Mouse (Mus musculus) left cerebral cortex, postnatal 25 days (tissue): ENCODE measurements around the gene Gm42791. TPM values are rescaled to one million over a fixed set of nuclear protein-coding genes. Genes with fewer than 3 reads are reported as not detected.
A peak's percentile ranks its signal among the peaks of the same experiment; 100 is the strongest.

Experiments
- DNase-seq, 2 experiments: peaks; one replicate each; pipeline ENCODE4 v3.0.0; 2022; ENCODE audit warnings: low spot score in 2 of 2, mixed read lengths in 1 of 2
- intact Hi-C: fragments of 180-260 bp; cut with DNase I; formaldehyde crosslinking; loops from one replicate; pipeline ENCODE4 v1.15.1; 2025
- total RNA-seq, 2 experiments: library from RNA; stranded (reverse); gene quantifications; 2 replicates each; pipeline ENCODE4 v1.2.3; 2021

The Gm42791 gene
- total RNA-seq = 10 to 100 TPM; 17.8 to 18.5 TPM

GRCm38 (mm10) chr5:148994706-148995414 is at the start of gene Gm42791:
TSS of gene Gm42791 (minus strand) at chr5:148995147.
- intact Hi-C loops = loop anchor here (2.0 kb wide), 1 partner anchor 28 kb away; no protein-coding TSS in a partner anchor
- peak; percentile 96 for DNase-seq

GRCm38 (mm10) chr5:149044067-149044466 is 49.1 kb upstream of the Gm42791 start:
- DNase-seq = no peak
- intact Hi-C loops = no loop called here

- intact Hi-C loops = no loop called here
- no peak for DNase-seq
Measured at GRCm38 (mm10) chr5:149043240-149043639, 48.3 kb upstream of the Gm42791 start.

GRCm38 (mm10) chr5:149039825-149040224 is 44.9 kb upstream of the Gm42791 start:
- intact Hi-C loops = no loop called here
- no peak for DNase-seq

GRCm38 (mm10) chr5:149037729-149038128 is 42.8 kb upstream of the Gm42791 start:
- no peak for DNase-seq
- intact Hi-C loops = no loop called here

GRCm38 (mm10) chr5:149036920-149037319 is 42.0 kb upstream of the Gm42791 start:
- intact Hi-C loops = no loop called here
- no peak for DNase-seq

GRCm38 (mm10) chr5:149032438-149032837 is 37.5 kb upstream of the Gm42791 start:
- intact Hi-C loops = no loop called here
- DNase-seq = no peak

GRCm38 (mm10) chr5:149031199-149031750 is 36.3 kb upstream of the Gm42791 start:
- peak; percentile 47 to 54 for DNase-seq
- intact Hi-C loops = loop anchor here (2.0 kb wide), 1 partner anchor 24 kb away; no protein-coding TSS in a partner anchor

GRCm38 (mm10) chr5:149030103-149030502 is 35.2 kb upstream of the Gm42791 start:
- intact Hi-C loops = loop anchor here (2.0 kb wide), 1 partner anchor 23 kb away; no protein-coding TSS in a partner anchor
- no peak for DNase-seq

- intact Hi-C loops = loop anchor here (10.0 kb wide), 1 partner anchor 534 kb away; no protein-coding TSS in a partner anchor
- no peak for DNase-seq
Measured at GRCm38 (mm10) chr5:149028394-149028793, 33.4 kb upstream of the Gm42791 start.

- DNase-seq = no peak
- intact Hi-C loops = loop anchor here (10.0 kb wide), 1 partner anchor 533 kb away; no protein-coding TSS in a partner anchor
Measured at GRCm38 (mm10) chr5:149027389-149027788, 32.4 kb upstream of the Gm42791 start.

GRCm38 (mm10) chr5:149021120-149021519 is 26.2 kb upstream of the Gm42791 start:
- intact Hi-C loops = loop anchor here (10.0 kb wide), 1 partner anchor 526 kb away; no protein-coding TSS in a partner anchor
- no peak for DNase-seq

- intact Hi-C loops = loop anchor here (10.0 kb wide), 1 partner anchor 526 kb away; no protein-coding TSS in a partner anchor
- DNase-seq = no peak
Measured at GRCm38 (mm10) chr5:149020681-149021062, 25.7 kb upstream of the Gm42791 start.

- DNase-seq = peak in 1 of 2 experiments; percentile 27
- intact Hi-C loops = loop anchor here (10.0 kb wide), 1 partner anchor 525 kb away; no protein-coding TSS in a partner anchor
Measured at GRCm38 (mm10) chr5:149020059-149020680, 25.2 kb upstream of the Gm42791 start.

- DNase-seq = no peak
- intact Hi-C loops = no loop called here
Measured at GRCm38 (mm10) chr5:149017666-149018415, 22.9 kb upstream of the Gm42791 start.

- intact Hi-C loops = no loop called here
- no peak for DNase-seq
Measured at GRCm38 (mm10) chr5:149017181-149017580, 22.2 kb upstream of the Gm42791 start.

- DNase-seq = no peak
- intact Hi-C loops = no loop called here
Measured at GRCm38 (mm10) chr5:149016261-149016660, 21.3 kb upstream of the Gm42791 start.

- peak in 1 of 2 experiments; percentile 55 for DNase-seq
- intact Hi-C loops = loop anchor here (2.0 kb wide), 2 partner anchors 35 to 49 kb away; no protein-coding TSS in a partner anchor
Measured at GRCm38 (mm10) chr5:149015335-149016201, 20.6 kb upstream of the Gm42791 start.
